Mouse (Mus musculus) megakaryocyte, embryonic 14.5 days (primary cell): ENCODE measurements around the gene Bach2. TPM values are rescaled to one million over a fixed set of nuclear protein-coding genes. Genes with fewer than 3 reads are reported as not detected.

ENCODE experiments used
- H3K27me3 ChIP-seq: replicated peaks from 2 replicates; pipeline ENCODE3; 2012; ENCODE audit warnings: inconsistent platforms
- H3K36me3 ChIP-seq: replicated peaks from 2 replicates; pipeline ENCODE3; 2012; ENCODE audit warnings: low read length, inconsistent platforms, mixed read lengths
- H3K4me1 ChIP-seq: 2 replicates; pipeline ENCODE4 v1.6.1; 2012; ENCODE audit warnings: inconsistent platforms
- H3K4me3 ChIP-seq: replicated peaks from 2 replicates; pipeline ENCODE3; 2012; ENCODE audit warnings: moderate library complexity, mild to moderate bottlenecking, inconsistent platforms
- H3K9me3 ChIP-seq: 2 replicates; pipeline ENCODE4 v1.6.1; 2012; ENCODE audit warnings: inconsistent platforms
- FLI1 ChIP-seq: IDR thresholded peaks from 2 replicates; pipeline ENCODE4 v1.6.1; 2012; ENCODE audit warnings: low read length, inconsistent platforms, mixed read lengths
- GATA1 ChIP-seq: IDR thresholded peaks from 3 replicates; pipeline ENCODE4 v1.6.1; 2012; ENCODE audit warnings: mixed read lengths, low read length, inconsistent platforms, borderline replicate concordance
- polyA plus RNA-seq: library from polyadenylated mRNA; stranded (reverse); fragments of >175 nt; gene quantifications from 2 replicates; pipeline ENCODE4 v1.2.3, GENCODE M21; 2012; ENCODE audit warnings: low replicate concordance; ENCODE audit not compliant: insufficient read depth

Gene Bach2
- polyA plus RNA-seq, 1 experiment, result 0.27 TPM

DNA sequence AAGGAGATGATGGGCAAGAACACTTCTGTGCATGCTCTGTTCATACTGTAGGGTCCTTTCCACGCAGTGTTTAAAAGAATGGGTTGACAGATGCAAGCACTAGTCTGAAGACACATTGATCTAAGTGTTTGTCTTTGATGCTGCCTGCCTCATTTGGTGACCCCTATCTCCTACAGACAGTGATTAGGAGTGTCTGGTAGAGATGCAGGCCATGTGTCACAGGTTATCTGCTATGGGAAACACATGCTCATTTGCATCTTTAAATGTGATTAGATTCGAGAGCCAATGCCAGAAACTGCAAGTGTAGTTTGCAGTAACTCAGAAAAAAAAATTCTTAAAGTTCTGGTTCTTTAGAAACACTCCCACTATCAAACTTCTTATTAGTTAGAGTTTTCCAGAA is 32.8 kb upstream of the Bach2 start:
- no peaks in the 10 kb centered on the region for H3K36me3 ChIP-seq
- TF ChIP-seq FLI1 (no peak), GATA1 (no peak)
- H3K4me3 ChIP-seq, result no peak overlapping the region
- H3K27me3 ChIP-seq, result peaks cover 13% of the 10 kb centered on the region
- no peaks in the 10 kb centered on the region for H3K9me3 ChIP-seq
- H3K4me1 ChIP-seq, result peaks cover 6% of the 10 kb centered on the region

DNA sequence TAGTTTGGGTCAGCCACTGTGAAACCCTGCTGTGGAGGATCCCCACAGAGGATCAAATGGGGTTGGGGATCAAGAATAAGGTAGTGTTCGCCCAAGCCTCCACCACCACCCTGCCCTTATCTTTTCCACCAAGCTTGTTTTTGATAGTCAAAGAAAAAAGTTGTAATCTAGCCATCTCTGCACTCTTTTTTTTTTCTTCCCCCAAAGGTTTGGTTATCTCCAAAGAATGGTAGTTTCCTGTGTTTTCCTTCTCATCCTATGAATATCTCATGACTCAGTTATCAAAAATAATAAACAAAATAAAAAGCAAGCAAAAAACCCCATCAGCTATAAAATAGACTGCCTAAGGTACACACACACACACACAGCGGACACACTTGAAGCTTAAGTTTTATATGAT is 28.6 kb upstream of the Bach2 start:
- no peaks in the 10 kb centered on the region for H3K36me3 ChIP-seq
- TF ChIP-seq FLI1 (no peak), GATA1 (no peak)

DNA sequence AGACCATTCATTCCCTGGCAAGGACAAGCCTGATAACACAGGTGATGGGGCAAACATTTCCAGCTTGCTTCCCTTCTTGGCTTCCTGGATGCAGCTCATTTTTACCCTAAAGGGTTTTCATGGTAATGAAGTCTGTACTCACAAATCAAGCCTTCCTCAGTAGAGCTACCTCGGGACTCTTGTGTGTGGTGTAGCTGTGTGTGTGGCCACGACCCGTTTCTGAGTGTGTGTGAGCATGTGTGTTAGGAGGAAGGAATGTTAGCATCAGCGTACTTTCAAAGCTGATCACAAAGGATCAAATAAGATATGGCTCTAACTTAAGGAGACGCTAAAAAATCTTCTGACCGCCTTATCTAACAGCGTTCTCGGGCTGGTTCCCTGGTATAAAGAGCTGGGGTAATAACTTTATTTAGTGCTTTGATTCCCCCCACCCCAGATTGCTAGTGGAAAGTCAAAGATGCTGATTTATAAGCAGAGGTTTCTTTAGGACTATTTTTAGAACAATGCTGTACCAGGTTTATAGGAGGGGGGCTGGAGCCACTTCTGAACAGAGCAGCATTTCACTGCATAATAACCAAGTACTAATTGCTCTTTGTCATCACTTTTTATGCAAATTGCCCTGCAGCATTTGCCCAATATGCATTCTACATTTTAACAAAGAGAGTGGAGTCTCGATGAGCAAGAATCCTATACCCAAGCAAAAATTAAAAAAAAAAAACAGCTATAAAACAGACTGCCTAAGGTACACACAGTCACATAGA is 28.0 kb upstream of the Bach2 start:
- no peaks in the 10 kb centered on the region for H3K4me1 ChIP-seq
- peaks cover 6% of the 10 kb centered on the region for H3K27me3 ChIP-seq
- no peaks in the 10 kb centered on the region for H3K9me3 ChIP-seq
- no peak overlapping the region for H3K4me3 ChIP-seq
- TF ChIP-seq GATA1, result no peak
- no peak for TF ChIP-seq FLI1
- H3K36me3 ChIP-seq, result no peaks in the 10 kb centered on the region

More for the DNA sequence above, 28.6 kb upstream of the Bach2 start:
- H3K4me3 ChIP-seq, result no peak overlapping the region
- H3K27me3 ChIP-seq, result peaks cover 6% of the 10 kb centered on the region
- no peaks in the 10 kb centered on the region for H3K4me1 ChIP-seq
- H3K9me3 ChIP-seq, result no peaks in the 10 kb centered on the region

DNA sequence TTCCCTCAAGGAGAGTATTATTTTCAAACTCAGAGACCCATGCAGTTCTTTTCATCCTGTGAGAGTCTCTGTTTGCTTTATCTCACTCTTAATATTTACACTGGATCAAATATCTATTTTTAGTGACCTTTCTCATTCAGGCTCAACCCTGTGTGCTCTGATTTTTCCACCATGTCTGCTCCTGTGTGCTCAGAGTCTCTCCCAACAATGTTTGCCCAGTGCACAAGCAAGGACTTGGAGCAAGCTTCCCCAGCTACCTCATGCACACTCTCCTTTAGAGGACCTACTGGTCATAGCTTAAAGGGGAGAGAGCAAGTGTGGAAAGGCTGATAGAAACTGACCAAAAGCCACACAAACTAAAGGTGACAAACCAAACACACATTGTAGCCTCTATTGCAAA is 26.0 kb upstream of the Bach2 start:
- Histone ChIP-seq H3K4me3 (no peak overlapping the region), H3K27me3 (peaks cover 10% of the 10 kb centered on the region), H3K4me1 (no peaks in the 10 kb centered on the region), H3K9me3 (no peaks in the 10 kb centered on the region), H3K36me3 (no peaks in the 10 kb centered on the region)
- TF ChIP-seq FLI1 (no peak), GATA1 (no peak)

DNA sequence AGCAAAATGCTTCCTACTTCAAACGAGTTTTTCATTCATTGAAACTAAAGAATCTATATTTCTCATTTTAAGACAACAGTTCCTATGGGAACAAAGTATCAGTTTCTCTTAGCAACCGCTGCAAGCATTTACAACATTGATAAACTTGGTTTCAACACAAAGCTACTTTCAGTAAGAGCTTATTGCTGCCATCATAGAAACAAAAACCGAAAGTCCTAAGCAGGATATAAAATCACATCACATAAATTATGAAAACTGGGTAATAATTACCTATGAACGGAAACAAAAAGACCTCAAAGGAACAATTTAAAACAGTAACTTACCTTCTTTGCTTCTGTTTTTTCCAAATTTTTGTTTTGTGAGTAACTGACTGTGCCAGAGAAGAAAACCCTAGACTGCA is 22.1 kb upstream of the Bach2 start:
- Histone ChIP-seq H3K36me3 (no peaks in the 10 kb centered on the region), H3K9me3 (no peaks in the 10 kb centered on the region), H3K4me3 (no peak overlapping the region), H3K27me3 (peaks cover 14% of the 10 kb centered on the region), H3K4me1 (peaks cover 6% of the 10 kb centered on the region)
- no peak for TF ChIP-seq GATA1
- TF ChIP-seq FLI1, result no peak

DNA sequence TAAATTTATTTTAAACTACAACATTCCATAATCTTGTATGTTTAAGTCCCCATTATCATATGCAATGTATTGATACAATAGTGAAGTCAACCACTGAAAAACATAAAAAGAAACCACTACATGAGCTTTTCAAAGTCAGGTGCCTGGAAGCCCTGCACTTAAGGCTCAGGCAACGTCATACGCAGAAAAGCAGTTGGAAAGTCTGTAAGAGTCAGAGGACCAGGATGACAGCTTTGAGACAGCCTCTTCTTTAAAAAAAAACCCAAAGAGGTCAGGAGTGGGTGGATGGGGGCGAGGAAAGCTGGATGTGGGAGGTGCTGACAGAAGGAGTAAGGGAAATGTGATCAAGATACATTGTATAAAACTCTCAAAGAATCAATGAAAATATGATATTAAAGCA is 21.6 kb upstream of the Bach2 start:
- no peaks in the 10 kb centered on the region for H3K9me3 ChIP-seq
- TF ChIP-seq GATA1 (no peak), FLI1 (no peak)
- H3K4me3 ChIP-seq, result no peak overlapping the region
- no peaks in the 10 kb centered on the region for H3K36me3 ChIP-seq
- H3K4me1 ChIP-seq, result peaks cover 11% of the 10 kb centered on the region
- H3K27me3 ChIP-seq, result peaks cover 16% of the 10 kb centered on the region

DNA sequence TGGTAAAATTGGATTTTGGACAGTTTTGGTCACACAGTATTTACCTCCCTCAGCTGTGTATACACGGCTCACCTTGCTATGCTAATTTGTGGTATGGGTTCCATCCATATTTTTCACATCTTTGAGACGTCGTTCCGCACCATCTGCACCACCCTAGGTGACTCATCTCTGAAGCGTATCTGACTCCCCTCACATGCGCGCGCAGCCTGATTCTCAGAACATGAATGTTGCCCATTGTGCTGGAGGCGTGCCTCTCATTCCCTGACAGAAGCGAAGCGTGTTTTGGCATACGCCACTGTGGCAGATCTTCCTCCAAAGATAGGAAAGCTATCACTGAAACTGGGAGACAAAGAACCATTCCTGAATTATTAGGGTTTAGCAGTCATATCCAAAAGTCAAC is 21.0 kb upstream of the Bach2 start:
- TF ChIP-seq GATA1 (no peak), FLI1 (no peak)
- Histone ChIP-seq H3K9me3 (no peaks in the 10 kb centered on the region), H3K4me3 (no peak overlapping the region), H3K4me1 (peaks cover 11% of the 10 kb centered on the region), H3K27me3 (peaks cover 21% of the 10 kb centered on the region), H3K36me3 (no peaks in the 10 kb centered on the region)

DNA sequence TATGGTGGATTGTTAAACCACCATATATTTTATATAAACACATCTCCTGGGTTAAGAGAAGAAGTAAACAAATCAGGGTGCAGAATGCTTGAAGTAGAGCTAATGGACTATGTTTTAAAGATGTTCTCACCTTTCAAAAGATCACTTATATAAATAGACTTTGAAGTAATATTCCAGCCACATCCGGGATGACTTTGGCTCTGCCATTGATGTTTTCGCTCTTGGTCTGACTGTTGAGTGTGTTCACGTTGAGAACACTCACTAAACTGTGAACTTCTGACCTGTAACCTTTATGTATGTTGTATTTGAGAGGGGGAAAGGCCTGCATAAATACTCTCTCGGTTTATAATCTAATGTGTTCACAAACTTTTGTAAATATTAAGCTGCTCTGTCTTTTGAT is 20.2 kb upstream of the Bach2 start:
- H3K27me3 ChIP-seq, result peaks cover 26% of the 10 kb centered on the region
- H3K4me1 ChIP-seq, result peaks cover 11% of the 10 kb centered on the region
- no peak for TF ChIP-seq FLI1
- no peak for TF ChIP-seq GATA1
- H3K4me3 ChIP-seq, result no peak overlapping the region
- H3K36me3 ChIP-seq, result no peaks in the 10 kb centered on the region
- no peaks in the 10 kb centered on the region for H3K9me3 ChIP-seq

DNA sequence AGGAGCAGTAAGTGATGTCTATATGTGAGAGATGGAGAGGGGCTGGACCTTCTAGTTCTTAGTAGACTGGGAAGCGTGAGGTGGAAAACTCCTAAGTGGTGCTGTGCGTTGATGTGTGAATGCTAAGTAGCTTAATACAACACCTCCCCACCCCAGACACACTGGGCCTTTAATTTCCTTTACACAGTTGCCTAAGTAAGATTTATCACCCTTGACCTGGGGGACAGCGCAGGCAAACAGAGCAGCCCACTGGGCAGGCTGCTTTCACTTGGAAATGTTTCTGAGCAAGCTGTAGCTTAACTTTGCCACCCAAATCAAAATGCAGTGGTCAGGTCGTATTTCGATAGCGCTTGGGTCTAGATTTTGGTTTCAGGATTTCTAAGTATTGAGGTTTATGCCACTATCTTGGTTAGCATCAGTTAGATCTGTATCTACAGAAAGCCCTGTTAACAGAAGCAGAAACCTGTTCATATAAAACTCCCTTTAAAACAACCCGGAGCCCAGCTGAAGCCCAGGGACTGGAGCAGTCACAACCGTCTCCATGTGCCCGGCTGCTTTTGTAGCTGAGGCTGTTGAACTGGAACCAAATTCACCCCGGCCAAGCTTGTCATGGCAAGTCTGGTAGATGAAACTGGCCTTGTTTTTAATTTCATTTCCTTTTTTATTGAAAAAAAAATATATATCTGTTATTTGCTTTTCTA is 19.0 kb upstream of the Bach2 start:
- Histone ChIP-seq H3K9me3 (no peaks in the 10 kb centered on the region), H3K4me1 (peaks cover 11% of the 10 kb centered on the region), H3K4me3 (no peak overlapping the region), H3K36me3 (no peaks in the 10 kb centered on the region), H3K27me3 (peaks cover 26% of the 10 kb centered on the region)
- TF ChIP-seq FLI1 (no peak), GATA1 (no peak)

DNA sequence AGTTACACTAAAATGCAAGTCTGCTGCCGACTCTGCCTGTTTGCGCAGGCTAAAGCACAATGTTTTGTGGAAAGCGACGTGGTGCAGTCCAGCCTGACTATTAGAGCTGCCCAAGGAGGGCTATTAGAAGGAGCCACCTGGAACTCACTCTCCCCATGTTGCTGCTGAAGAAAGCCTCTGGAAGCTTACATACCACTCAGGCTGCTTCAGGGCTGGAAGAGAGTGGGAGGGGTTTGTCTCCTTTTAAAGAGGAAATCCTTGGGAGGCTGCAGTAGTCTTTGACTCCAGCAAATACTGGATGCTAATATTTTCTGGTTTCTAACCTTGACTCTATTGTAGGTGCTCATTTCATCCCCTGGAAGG is 18.5 kb upstream of the Bach2 start:
- H3K4me3 ChIP-seq, result no peak overlapping the region
- peaks cover 11% of the 10 kb centered on the region for H3K4me1 ChIP-seq
- no peaks in the 10 kb centered on the region for H3K36me3 ChIP-seq
- H3K9me3 ChIP-seq, result no peaks in the 10 kb centered on the region
- H3K27me3 ChIP-seq, result peaks cover 26% of the 10 kb centered on the region
- no peak for TF ChIP-seq FLI1
